Mouse (Mus musculus): ENCODE measurements around the gene Rbbp9.

DNA sequence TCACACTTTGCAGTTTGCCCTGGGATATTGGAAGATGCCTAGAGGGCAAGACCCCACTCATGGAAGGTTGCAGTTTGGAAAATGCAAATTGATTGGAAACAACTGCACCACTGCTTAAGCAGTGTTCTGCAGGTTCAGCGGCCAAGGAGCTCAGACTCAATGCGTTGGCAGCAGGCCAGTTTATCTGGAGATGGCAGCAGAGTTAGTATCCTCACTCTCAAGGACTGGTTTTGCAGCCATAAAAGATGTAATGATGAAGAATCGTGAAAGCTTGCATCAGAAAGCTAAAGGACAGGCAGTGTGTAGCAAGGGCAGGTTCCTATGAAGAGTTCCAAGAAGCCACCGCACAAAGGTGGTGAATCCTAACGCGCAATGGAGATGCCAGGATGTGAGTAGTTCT, 48.5 kb downstream of the Rbbp9 start:
- TF ChIP-seq CTCF (IDR thresholded peaks at IDR 0.05; ENCODE audit: borderline replicate concordance, insufficient read depth, low read depth, low read length) (no peak), POLR2A (IDR thresholded peaks at IDR 0.05; ENCODE audit: borderline replicate concordance, insufficient read depth, low read length) (no peak)
